Mouse (Mus musculus) intestine, postnatal 0 days (tissue): ENCODE measurements at regions not wholly inside any gene's neighbourhood (a gene's known extent, or its start where the extent isn't known, plus 50 kb on each side); places are given as distances from the start of the nearest gene placed in this dataset.

Experiments
- ATAC-seq: fragments of 200-750 bp; cut with Nextera tagmentation; 2 replicates; pipeline ENCODE4 v1.8.0; 2017; ENCODE audit warnings: mild to moderate bottlenecking, moderate TSS enrichment, moderate library complexity
- H3K27ac ChIP-seq: fragments of 300-500 bp; sonication (generic); 2 replicates; pipeline ENCODE4 v1.5.1; 2014; ENCODE audit warnings: mild to moderate bottlenecking, low read depth, low read length, moderate library complexity
- H3K27me3 ChIP-seq: fragments of 300-500 bp; sonication (generic); replicated peaks from 2 replicates; pipeline ENCODE4 v1.6.1; 2014; ENCODE audit warnings: low read length, mixed read lengths; ENCODE audit not compliant: control insufficient read depth, insufficient read depth
- H3K36me3 ChIP-seq: fragments of 300-500 bp; sonication (generic); 2 replicates; pipeline ENCODE4 v1.6.1; 2014; ENCODE audit warnings: mild to moderate bottlenecking, moderate library complexity; ENCODE audit not compliant: control insufficient read depth, insufficient read depth
- H3K4me1 ChIP-seq: fragments of 300-500 bp; sonication (generic); replicated peaks from 2 replicates; pipeline ENCODE4 v1.6.1; 2014; ENCODE audit warnings: antibody characterized with exemption, low read length, mixed read lengths; ENCODE audit not compliant: control insufficient read depth, insufficient read depth
- H3K4me2 ChIP-seq: fragments of 300-500 bp; sonication (generic); replicated peaks from 2 replicates; pipeline ENCODE4 v1.6.1; 2014; ENCODE audit warnings: low read depth, mild to moderate bottlenecking, moderate library complexity
- H3K4me3 ChIP-seq: fragments of 300-500 bp; sonication (generic); 2 replicates; pipeline ENCODE4 v1.5.1; 2014; ENCODE audit warnings: low read depth, low read length
- H3K9ac ChIP-seq: fragments of 300-500 bp; sonication (generic); 2 replicates; pipeline ENCODE4 v1.6.1; 2014; ENCODE audit warnings: mild to moderate bottlenecking, low read depth, low read length
- H3K9me3 ChIP-seq: fragments of 300-500 bp; sonication (generic); 2 replicates; pipeline ENCODE4 v1.6.1; 2016; ENCODE audit warnings: mixed run types; ENCODE audit not compliant: control insufficient read depth
- CTCF ChIP-seq: sonication (generic); IDR thresholded peaks from 2 replicates; pipeline ENCODE4 v1.5.1; 2016; ENCODE audit warnings: low read depth, mild to moderate bottlenecking, control low read depth, antibody characterized with exemption, moderate library complexity
- WGBS: fragments of 180-500 bp; shearing (Covaris S2); extraction: QIAGEN DNeasy Blood & Tissue Kit; methylation state at CpG from one replicate; pipeline ENCODE4 v1.1.7; 2014; 5-methylcytosine and 5-hydroxymethylcytosine counted together

- Histone ChIP-seq H3K27me3 (no peaks in the 10 kb centered on the region), H3K4me1 (no peaks in the 10 kb centered on the region), H3K36me3 (no peaks in the 10 kb centered on the region), H3K27ac (no peak overlapping the region), H3K9me3 (no peaks in the 10 kb centered on the region), H3K4me2 (no peak overlapping the region), H3K9ac (no peak overlapping the region), H3K4me3 (no peak overlapping the region)
- TF ChIP-seq CTCF = no peak
- no peak for ATAC-seq
These were observed 611.8 kb downstream of the Snca start for GRCm38 (mm10) chr6:60217840-60218239.

GRCm38 (mm10) chr6:60201548-60201947 is 628.1 kb downstream of the Snca start:
- peak; percentile 67 for TF ChIP-seq CTCF
- Histone ChIP-seq H3K27ac (no peak overlapping the region), H3K4me1 (no peaks in the 10 kb centered on the region), H3K4me3 (no peak overlapping the region), H3K36me3 (no peaks in the 10 kb centered on the region), H3K27me3 (no peaks in the 10 kb centered on the region), H3K4me2 (no peak overlapping the region), H3K9ac (no peak overlapping the region), H3K9me3 (no peaks in the 10 kb centered on the region)
- ATAC-seq = no peak
- WGBS = 70% methylated on average over 10 of the region's 10 CpGs
